Mouse (Mus musculus): ENCODE data around the gene Gm49395.

The Gm49395 gene

DNA sequence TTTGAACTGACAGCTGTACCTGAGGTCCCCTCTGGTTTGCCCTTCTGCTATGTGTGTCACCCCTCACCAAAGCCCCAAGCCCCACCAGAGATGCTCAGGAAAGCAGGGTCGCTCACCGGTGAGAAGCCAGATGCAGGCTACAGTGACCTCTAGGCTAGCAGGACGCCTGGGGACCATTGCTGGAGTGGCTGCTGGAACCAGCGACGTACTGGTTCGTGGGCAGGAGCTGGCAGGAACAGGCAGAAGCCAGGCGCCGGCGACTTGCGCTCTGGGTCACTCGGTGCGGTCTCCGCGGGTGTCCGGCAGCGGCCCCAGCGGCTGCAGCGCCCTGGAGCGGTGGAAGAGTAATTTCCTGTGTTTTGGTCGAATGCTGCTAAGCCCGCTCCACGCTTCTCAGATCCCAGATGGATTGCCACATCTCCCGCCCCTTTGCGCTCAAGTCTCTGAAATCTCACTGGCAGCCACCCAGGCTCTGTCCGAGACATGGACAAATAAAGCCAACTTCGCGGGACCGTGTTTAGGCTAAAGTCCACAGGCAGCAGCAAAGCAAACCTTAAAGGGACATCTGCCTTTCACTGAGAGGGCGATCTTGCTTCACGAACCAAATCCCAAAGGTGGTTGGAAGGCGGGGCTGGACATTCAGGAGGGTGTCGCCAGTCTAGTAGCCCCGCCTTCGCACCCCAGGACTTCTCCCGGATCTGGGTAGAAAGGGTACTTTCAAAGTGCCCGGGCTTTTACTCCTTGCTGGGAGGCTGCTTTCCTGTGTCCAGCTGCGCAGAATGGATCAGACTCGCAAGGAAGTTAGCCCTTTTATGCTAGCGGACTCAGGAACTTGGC lies at the start of gene Gm49395, which contains the start of gene Itga1:
Gene Gm49395, minus strand, starts transcription at position 567 of the 837 bp plus-strand sequence.
Gene Itga1, minus strand, starts transcription at position 610 of the 837 bp plus-strand sequence.
- peak; percentile 39 for DNase-seq (ENCODE audit: low read depth, low spot score)

DNA sequence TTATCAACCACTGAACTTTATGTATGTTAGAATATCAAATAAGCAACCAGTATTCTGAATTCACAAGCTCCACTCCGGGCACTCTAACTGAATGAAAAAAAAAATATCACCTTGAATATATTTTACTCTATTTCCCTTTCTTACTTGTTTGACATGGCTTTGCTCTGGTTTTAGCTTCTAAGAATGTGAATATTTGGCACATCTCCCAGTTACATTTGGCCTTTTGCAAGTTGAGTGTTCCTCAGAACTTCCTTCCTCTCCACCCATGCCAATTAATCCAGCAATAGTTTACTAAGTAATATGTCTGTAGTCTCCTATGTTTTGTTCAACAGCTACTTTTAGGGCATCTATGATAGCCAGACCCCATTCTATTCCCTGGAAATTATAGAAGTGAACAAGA lies 48.9 kb upstream of the Gm49395 start:
- DNase-seq (ENCODE audit: low read depth, low spot score): no peak

GRCm38 (mm10) chr13:115149849-115150248 lies 48.1 kb upstream of the Gm49395 start:
- no peak for DNase-seq (ENCODE audit: low read depth, low spot score)

GRCm38 (mm10) chr13:115143575-115143974 lies 41.9 kb upstream of the Gm49395 start:
- no peak for DNase-seq (ENCODE audit: low read depth, low spot score)

- no peak for DNase-seq (ENCODE audit: low read depth, low spot score)
Measured at GRCm38 (mm10) chr13:115142066-115142465, 40.3 kb upstream of the Gm49395 start.

DNA sequence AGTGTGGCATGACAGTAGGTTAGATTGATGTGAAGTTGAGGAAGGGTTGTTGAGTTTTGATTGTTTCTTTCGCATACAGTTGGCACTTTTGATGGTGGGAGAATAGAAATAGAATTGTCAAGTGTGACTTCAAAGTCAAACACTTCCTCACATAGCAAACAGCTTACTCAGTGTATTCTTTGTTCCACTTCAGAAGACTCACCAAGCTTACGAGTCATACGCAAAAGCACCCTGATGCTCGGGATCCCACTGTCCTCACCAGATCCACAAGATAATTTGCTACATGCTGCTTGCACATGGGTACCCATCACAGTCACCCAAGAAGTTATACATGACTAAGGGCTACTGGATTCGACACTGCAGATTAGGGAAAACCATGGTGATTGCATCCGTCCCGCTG lies 36.8 kb upstream of the Gm49395 start:
- DNase-seq (ENCODE audit: low read depth, low spot score): no peak

DNA sequence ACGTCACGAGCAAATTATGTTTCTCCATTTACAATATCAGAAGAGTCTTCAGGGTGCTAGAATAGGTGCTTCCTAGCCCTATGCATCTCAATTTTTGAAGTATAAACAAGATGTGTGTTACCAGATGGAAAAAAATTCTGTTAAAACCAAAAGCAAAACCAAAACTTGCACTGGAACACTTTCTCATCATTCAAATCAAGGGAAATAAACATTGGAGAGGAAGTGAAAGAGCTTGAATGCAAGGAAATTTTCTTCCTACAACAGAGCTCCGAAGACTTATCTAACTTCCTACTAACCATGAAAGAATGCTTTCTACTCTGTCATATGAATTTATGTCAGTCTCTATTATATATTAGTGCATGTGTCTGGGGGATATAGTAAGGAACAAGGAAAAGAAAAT lies 35.0 kb upstream of the Gm49395 start:
- no peak for DNase-seq (ENCODE audit: low read depth, low spot score)

GRCm38 (mm10) chr13:115132435-115132834 lies 30.7 kb upstream of the Gm49395 start:
- DNase-seq (ENCODE audit: low read depth, low spot score): no peak

GRCm38 (mm10) chr13:115131381-115131780 lies 29.7 kb upstream of the Gm49395 start:
- no peak for DNase-seq (ENCODE audit: low read depth, low spot score)

- DNase-seq (ENCODE audit: low read depth, low spot score): no peak
Measured at GRCm38 (mm10) chr13:115130035-115130434, 28.3 kb upstream of the Gm49395 start.

GRCm38 (mm10) chr13:115127826-115128225 lies 26.1 kb upstream of the Gm49395 start:
- DNase-seq (ENCODE audit: low read depth, low spot score): no peak

DNA sequence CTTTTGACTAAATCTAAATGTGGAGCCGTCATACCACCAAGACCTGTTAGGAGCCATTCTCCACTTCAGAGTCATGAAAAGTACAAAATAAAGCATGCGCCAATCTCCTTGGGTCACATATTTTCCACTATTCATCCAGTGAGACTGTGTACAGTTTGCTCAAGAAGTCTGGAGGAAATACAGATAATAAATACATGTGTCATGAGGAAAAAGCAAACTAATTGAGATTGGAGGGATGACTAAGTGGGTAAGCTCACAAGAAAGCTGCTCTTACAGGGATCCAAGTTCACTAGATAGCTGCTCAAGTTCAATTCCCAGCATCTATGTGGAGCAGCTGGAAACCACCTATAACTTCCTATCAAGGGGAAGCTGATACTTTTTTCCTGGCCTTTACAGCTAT lies 24.8 kb upstream of the Gm49395 start:
- no peak for DNase-seq (ENCODE audit: low read depth, low spot score)

GRCm38 (mm10) chr13:115125130-115125529 lies 23.4 kb upstream of the Gm49395 start:
- DNase-seq (ENCODE audit: low read depth, low spot score): no peak

DNA sequence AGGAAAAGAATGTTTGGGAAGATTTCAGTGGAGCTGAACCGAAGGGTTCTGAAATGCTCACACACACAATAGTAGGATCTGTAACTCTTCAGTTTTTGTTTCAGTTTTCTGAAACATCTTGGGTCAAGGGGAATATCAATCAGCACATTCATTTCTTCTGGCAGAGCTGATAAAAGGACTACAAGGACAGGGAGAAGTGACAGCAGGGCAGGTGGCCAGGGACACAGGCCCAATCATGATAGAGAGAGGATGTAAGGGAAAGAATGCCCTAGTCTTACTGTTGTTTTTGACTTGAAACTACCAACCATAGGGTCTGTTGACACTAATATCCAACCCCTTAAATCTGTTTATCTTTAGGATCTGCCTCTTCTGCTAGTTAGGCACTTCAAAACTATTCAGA lies 22.8 kb upstream of the Gm49395 start:
- no peak for DNase-seq (ENCODE audit: low read depth, low spot score)

DNA sequence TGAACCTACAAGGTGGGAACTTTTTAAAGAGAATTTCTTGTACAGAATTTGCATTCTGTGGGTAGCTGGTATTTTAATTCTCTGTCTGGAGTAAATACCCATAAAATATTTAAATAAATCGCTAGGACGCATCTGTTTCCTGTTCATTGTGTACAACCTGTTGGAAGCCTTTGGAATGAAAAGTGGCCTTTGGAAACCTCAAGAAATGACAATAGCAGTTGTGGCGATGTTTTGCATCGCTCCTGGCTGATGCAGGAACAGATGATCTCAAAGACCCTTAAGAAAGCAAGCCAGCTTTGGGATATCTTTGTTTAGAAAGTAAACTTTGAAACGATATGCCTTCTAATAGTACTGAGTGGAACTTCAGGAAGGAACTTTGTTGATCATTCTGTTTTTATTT lies 17.0 kb upstream of the Gm49395 start:
- DNase-seq (ENCODE audit: low read depth, low spot score): no peak

GRCm38 (mm10) chr13:115118195-115118594 lies 16.5 kb upstream of the Gm49395 start:
- DNase-seq (ENCODE audit: low read depth, low spot score): no peak

DNA sequence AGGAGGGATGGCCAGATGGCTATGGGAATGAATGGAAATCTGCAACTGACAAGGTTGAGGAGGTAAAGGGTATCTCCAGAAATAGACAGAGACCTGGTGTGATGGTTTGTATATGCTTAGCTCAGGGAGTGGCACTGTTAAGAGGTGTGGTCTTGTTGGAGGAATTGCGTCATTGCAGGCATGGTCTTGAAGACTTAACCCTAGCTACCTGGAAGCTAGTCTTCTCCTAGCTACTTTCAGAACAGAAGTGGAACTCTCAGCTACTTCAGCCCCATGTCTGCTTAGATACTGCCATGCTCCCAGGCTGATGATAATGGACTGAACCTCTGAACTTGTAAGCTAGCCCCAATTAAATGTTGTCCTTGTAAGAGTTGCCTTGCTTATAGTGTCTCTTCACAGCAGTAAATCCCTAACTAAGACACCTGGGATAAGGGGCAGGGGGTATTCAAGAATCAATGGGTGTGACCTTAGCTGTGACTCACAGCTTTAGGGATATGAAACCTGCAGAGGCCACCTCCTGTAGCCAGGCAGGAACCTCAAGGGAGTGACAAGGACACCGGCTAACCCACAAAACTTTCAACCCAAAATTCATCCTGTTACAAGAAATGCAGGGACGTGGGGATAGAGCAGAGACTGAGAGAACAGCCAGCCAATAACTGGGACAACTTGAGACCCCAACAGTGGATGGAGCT lies 15.4 kb upstream of the Gm49395 start:
- DNase-seq (ENCODE audit: low read depth, low spot score): no peak

- no peak for DNase-seq (ENCODE audit: low read depth, low spot score)
Measured at GRCm38 (mm10) chr13:115109628-115110027, 7.9 kb upstream of the Gm49395 start.

- DNase-seq (ENCODE audit: low read depth, low spot score): no peak
Measured at GRCm38 (mm10) chr13:115107436-115107835, 5.7 kb upstream of the Gm49395 start.

DNA sequence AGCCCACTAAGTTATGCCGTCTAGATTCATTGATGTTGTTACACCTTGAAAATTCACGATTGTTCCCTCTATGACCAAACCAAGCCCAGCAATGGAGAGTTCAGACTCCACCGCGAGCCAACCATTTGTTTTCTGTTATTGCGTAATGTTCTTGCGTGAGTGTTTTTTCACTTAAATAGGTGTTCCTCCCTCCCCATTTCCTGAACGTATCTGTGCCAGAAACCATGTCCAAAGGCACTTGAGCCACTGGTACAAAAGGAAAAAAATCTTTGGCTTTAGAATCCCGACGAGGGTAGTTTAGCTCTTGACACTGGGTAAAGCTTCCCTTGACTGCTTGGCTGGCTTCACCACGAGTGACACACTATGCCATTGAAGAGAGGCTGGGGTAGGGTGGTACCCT lies 4.5 kb upstream of the Gm49395 start:
- no peak for DNase-seq (ENCODE audit: low read depth, low spot score)

GRCm38 (mm10) chr13:115102754-115103153 lies 1.0 kb upstream of the Gm49395 start:
- DNase-seq (ENCODE audit: low read depth, low spot score): no peak

- DNase-seq (ENCODE audit: low read depth, low spot score): no peak
Measured at GRCm38 (mm10) chr13:115100381-115101177, 1.1 kb downstream of the Gm49395 start.

Measured in brain, adult 2 months (tissue).